Mouse (Mus musculus): ENCODE results near the gene Tesc.

DNA sequence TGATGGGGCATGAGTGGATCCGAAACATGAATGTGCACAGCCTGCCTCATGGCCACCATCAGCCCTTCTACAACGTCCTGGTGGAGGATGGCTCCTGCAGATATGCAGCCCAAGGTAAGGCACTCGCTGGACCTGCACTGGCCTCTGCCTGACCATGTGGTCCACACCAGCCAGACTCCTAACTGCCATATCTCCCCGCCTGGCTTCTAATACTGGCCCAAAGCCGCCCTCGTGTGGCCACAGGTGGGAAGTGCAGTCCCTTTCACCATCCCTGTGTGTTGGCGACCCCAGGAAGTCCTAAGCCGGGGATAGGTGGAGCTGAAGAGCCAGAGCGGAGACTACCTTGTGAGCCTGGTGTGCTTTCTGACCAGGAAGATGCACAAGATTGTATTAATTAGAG lies 25.5 kb upstream of the Tesc start:
- TF ChIP-seq GATA1 (IDR thresholded peaks at IDR 0.05; ENCODE audit: borderline replicate concordance, low read length): no peak
- peak; percentile 89 for TF ChIP-seq CTCF (IDR thresholded peaks at IDR 0.05; ENCODE audit: low read depth, low read length)
- no peak for TF ChIP-seq TAL1 (conservative IDR thresholded peaks at IDR 0.05; ENCODE audit: low read depth, low read length)
- no peak for TF ChIP-seq POLR2AphosphoS5 (IDR thresholded peaks at IDR 0.05; ENCODE audit: insufficient replicate concordance, low read depth, low read length)
